Mouse (Mus musculus) midbrain, postnatal 0 days (tissue): ENCODE results near the gene Rapgef1. TPM values are rescaled to one million over a fixed set of nuclear protein-coding genes. Genes with fewer than 3 reads are reported as not detected.
A peak's percentile ranks its signal among the peaks of the same experiment; 100 is the strongest.

Source experiments
- ATAC-seq: fragments of 200-750 bp; cut with Nextera tagmentation; 2 replicates; pipeline ENCODE4 v1.8.0; 2017; ENCODE audit warnings: moderate number of reproducible peaks, mild to moderate bottlenecking, moderate TSS enrichment, moderate library complexity; ENCODE audit not compliant: low FRiP score
- DNase-seq: peaks from one replicate; pipeline ENCODE4 v3.0.0-alpha.2; 2015; ENCODE audit warnings: low spot score
- H3K27ac ChIP-seq: fragments of 300-500 bp; sonication (generic); 2 replicates; pipeline ENCODE4 v1.5.1; 2014; ENCODE audit warnings: low read depth, mild to moderate bottlenecking, low read length, mixed read lengths
- H3K27me3 ChIP-seq: fragments of 300-500 bp; sonication (generic); 2 replicates; pipeline ENCODE4 v1.6.1; 2014; ENCODE audit warnings: low read length, control low read depth, mixed read lengths; ENCODE audit not compliant: insufficient read depth
- H3K36me3 ChIP-seq: fragments of 300-500 bp; sonication (generic); 2 replicates; pipeline ENCODE4 v1.6.1; 2014; ENCODE audit warnings: low read length, control low read depth, mixed read lengths; ENCODE audit not compliant: insufficient read depth
- H3K4me1 ChIP-seq: fragments of 300-500 bp; sonication (generic); 2 replicates; pipeline ENCODE4 v1.6.1; 2014; ENCODE audit warnings: mild to moderate bottlenecking, control low read depth, antibody characterized with exemption, low read length, mixed read lengths; ENCODE audit not compliant: insufficient read depth
- H3K4me2 ChIP-seq: fragments of 300-500 bp; sonication (generic); 2 replicates; pipeline ENCODE4 v1.6.1; 2014; ENCODE audit warnings: low read depth, mild to moderate bottlenecking, low read length, mixed read lengths; ENCODE audit not compliant: poor library complexity, severe bottlenecking
- H3K4me3 ChIP-seq: fragments of 300-500 bp; sonication (generic); 2 replicates; pipeline ENCODE4 v1.5.1; 2014; ENCODE audit warnings: low read depth, mild to moderate bottlenecking, low read length, moderate library complexity
- H3K9ac ChIP-seq: fragments of 300-500 bp; sonication (generic); replicated peaks from 2 replicates; pipeline ENCODE4 v1.6.1; 2014; ENCODE audit warnings: mild to moderate bottlenecking, low read length, moderate library complexity, mixed read lengths; ENCODE audit not compliant: poor library complexity, severe bottlenecking
- H3K9me3 ChIP-seq: fragments of 300-500 bp; sonication (generic); 2 replicates; pipeline ENCODE4 v1.6.1; 2016; ENCODE audit warnings: low read length, control low read depth
- CTCF ChIP-seq: IDR thresholded peaks from 2 replicates; pipeline ENCODE4 v1.5.1; 2016; ENCODE audit warnings: antibody characterized with exemption, mild to moderate bottlenecking
- WGBS: fragments of 180-500 bp; shearing (Covaris S2); extraction: QIAGEN DNeasy Blood & Tissue Kit; methylation state at CpG from one replicate; pipeline ENCODE4 v1.1.7; 2014; 5-methylcytosine and 5-hydroxymethylcytosine counted together
- polyA plus RNA-seq: library from polyadenylated mRNA; unstranded; fragments of >200 nt; fragmentation: Nextera tagmentation; extraction: Ambion mirVana; gene quantifications from 2 replicates; pipeline ENCODE4 v1.2.1, GENCODE M21; 2015
- total RNA-seq: library from RNA; depleted of rRNA; stranded (reverse); fragments of >200 nt; gene quantifications from 2 replicates; pipeline ENCODE4 v1.2.3, GENCODE M21; 2014

Gene Rapgef1
- total and polyA plus RNA-seq, 2 experiments from 2014 or later: 16.2 to 109 TPM

DNA sequence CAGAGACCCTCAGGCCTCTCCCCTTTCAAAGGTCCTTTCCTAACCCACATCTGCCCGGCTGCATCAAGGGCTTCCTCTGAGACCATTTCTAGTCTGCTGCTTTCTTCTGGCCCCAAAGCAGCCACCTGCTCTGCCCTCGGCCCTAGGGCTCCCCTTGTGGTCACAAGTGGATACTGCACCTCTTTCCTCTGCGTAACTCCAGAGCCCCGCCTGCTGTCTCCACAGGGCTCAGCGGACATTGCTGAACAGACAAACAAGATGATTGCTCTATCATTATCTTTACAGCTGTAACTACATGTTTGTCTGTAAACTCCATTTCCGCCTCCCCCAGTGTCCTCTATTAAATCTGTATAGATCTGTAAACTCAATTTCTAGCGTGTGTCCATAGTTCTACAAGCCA lies 37.1 kb upstream of the Rapgef1 start:
- H3K4me1 ChIP-seq: peaks cover 8% of the 10 kb centered on the region; the same call in 1 of the 2 replicates
- ATAC-seq (no peak), DNase-seq (peak; percentile 82)
- TF ChIP-seq CTCF: peak; percentile 99
- no peak overlapping the region for H3K4me3 ChIP-seq
- H3K9me3 ChIP-seq: no peaks in the 10 kb centered on the region
- no peak overlapping the region for H3K4me2 ChIP-seq
- H3K27me3 ChIP-seq: no peaks in the 10 kb centered on the region
- 6% methylated on average over 7 of the region's 7 CpGs for WGBS
- H3K27ac ChIP-seq: no peak overlapping the region
- no peaks in the 10 kb centered on the region for H3K36me3 ChIP-seq
- no peak overlapping the region for H3K9ac ChIP-seq

DNA sequence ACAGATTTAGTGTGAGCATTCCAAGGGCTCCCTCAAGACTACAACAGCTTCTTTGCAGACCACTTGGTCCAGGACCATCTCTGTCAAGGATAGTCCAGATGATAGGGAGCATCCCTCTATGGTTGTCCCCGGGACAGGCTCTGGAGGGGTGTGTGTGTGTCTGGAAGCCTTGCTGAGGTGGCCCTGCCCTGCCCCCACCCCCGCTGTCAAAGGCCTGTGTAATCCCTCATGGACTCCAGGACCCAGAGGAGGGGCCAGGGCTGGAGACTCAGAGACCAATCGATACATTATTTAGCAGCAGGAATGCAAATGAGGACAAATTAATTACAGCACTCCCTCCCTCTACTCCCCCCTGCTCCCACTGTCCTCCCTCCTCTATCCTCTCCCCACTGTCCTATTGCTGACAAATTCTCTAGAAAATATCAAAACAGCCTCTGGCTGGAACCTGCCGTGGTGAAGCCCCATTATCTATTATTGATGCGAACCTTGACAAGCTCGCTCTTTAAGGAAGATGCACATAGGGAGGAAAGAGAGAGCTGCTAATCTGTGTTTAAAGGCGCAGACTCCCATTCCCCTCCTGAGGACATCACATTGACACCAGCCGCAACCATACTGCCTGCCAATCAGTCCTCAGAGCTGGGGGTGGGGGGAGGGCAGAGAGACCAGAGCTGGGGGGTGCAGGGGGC lies 33.4 kb upstream of the Rapgef1 start:
- DNase-seq (no peak), ATAC-seq (0 out of 2 replicates have a peak, but pooled peaks have one; percentile 27)
- Histone ChIP-seq H3K9ac (no peak overlapping the region), H3K9me3 (no peaks in the 10 kb centered on the region), H3K4me3 (no peak overlapping the region), H3K4me2 (no peak overlapping the region), H3K4me1 (peaks cover 8% of the 10 kb centered on the region; the same call in 1 of the 2 replicates), H3K36me3 (no peaks in the 10 kb centered on the region), H3K27ac (no peak overlapping the region; the same call in 1 of the 2 replicates), H3K27me3 (no peaks in the 10 kb centered on the region)
- no peak for TF ChIP-seq CTCF
- whole genome bisulfite sequencing: 12% methylated on average over 8 of the region's 8 CpGs

DNA sequence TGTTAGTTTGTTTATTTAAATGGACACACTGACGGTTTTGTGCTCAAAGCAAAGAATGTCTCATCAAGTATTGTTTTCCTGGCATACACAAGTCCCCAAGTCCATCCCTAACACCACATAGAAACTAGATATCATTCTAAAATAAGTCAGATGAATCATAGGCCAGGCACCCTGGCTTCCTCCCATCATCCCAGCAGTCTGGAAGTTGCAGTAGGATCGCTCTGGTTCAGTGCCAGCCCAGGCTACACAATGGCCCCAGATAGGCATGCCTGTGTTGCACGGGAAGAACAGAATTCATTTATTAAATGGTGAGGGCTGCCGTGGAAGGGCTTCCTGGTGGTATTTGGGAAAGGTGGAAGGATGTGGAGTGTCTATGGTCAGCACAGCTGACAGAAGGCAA lies 31.5 kb upstream of the Rapgef1 start:
- no peak for TF ChIP-seq CTCF
- Histone ChIP-seq H3K4me1 (peaks cover 8% of the 10 kb centered on the region; the same call in 1 of the 2 replicates), H3K9ac (no peak overlapping the region), H3K4me3 (no peak overlapping the region), H3K27ac (no peak overlapping the region), H3K9me3 (no peaks in the 10 kb centered on the region), H3K4me2 (no peak overlapping the region), H3K36me3 (no peaks in the 10 kb centered on the region), H3K27me3 (no peaks in the 10 kb centered on the region)
- no peak for ATAC-seq
- no peak for DNase-seq
- 68% methylated on average over 4 of the region's 4 CpGs for WGBS

- Histone ChIP-seq H3K27me3 (no peaks in the 10 kb centered on the region), H3K9me3 (no peaks in the 10 kb centered on the region), H3K9ac (no peak overlapping the region), H3K27ac (no peak overlapping the region), H3K4me3 (no peak overlapping the region), H3K4me2 (no peak overlapping the region), H3K36me3 (no peaks in the 10 kb centered on the region), H3K4me1 (peaks cover 8% of the 10 kb centered on the region; the same call in 1 of the 2 replicates)
- WGBS: 24% methylated on average over 10 of the region's 10 CpGs
- peak; percentile 23; the same call in 1 of the 2 replicates for TF ChIP-seq CTCF
- DNase-seq: peak; percentile 23
- no peak for ATAC-seq
Measured at GRCm38 (mm10) chr2:29589266-29589665, 30.3 kb upstream of the Rapgef1 start.

DNA sequence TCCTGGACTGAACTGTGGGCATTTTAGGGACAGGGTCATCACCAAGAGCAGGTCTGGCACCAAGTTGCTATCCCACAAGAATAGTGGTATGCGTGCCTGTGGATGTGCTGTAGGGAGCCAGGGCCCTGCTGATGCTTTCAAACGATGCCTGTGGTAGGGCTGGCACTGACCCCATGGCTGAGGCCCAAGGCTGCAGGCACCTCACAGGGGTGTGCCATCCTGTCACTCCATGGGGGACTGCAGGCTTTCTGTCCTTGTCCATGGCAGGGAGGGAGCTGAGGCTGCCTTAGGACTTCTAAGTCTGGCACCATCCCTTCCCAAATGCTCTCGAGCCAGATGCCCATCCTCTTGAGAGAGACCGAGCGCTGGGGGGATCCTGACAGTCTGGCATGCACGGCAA lies 27.9 kb upstream of the Rapgef1 start:
- Histone ChIP-seq H3K9ac (no peak overlapping the region), H3K27me3 (no peaks in the 10 kb centered on the region), H3K4me1 (peaks cover 2% of the 10 kb centered on the region; the same call in 1 of the 2 replicates), H3K4me3 (no peak overlapping the region), H3K9me3 (no peaks in the 10 kb centered on the region), H3K36me3 (no peaks in the 10 kb centered on the region), H3K4me2 (no peak overlapping the region), H3K27ac (no peak overlapping the region)
- DNase-seq (no peak), ATAC-seq (no peak)
- no peak for TF ChIP-seq CTCF
- WGBS: 79% methylated on average over 6 of the region's 6 CpGs

- H3K4me2 ChIP-seq: no peak overlapping the region
- no peak overlapping the region for H3K9ac ChIP-seq
- H3K27me3 ChIP-seq: no peaks in the 10 kb centered on the region
- no peak overlapping the region for H3K27ac ChIP-seq
- 39% methylated on average over 8 of the region's 8 CpGs for WGBS
- ATAC-seq (no peak), DNase-seq (no peak)
- no peaks in the 10 kb centered on the region for H3K4me1 ChIP-seq
- TF ChIP-seq CTCF: no peak
- no peaks in the 10 kb centered on the region for H3K36me3 ChIP-seq
- H3K9me3 ChIP-seq: no peaks in the 10 kb centered on the region
- H3K4me3 ChIP-seq: no peak overlapping the region
Measured at GRCm38 (mm10) chr2:29592537-29592936, 27.0 kb upstream of the Rapgef1 start.
